Mouse (Mus musculus) hindbrain, embryonic 13.5 days (tissue): ENCODE data around the gene Mtf1. TPM values are rescaled to one million over a fixed set of nuclear protein-coding genes. Genes with fewer than 3 reads are reported as not detected.
A peak's percentile ranks its signal among the peaks of the same experiment; 100 is the strongest.

Source experiments
- ATAC-seq: fragments of 200-750 bp; cut with Nextera tagmentation; 2 replicates; pipeline ENCODE4 v1.8.0; 2017; ENCODE audit warnings: moderate TSS enrichment; ENCODE audit not compliant: low FRiP score
- H3K27ac ChIP-seq: fragments of 300-500 bp; sonication (generic); 2 replicates; pipeline ENCODE4 v1.5.1; 2015; ENCODE audit warnings: inconsistent platforms, mild to moderate bottlenecking, moderate library complexity
- H3K27me3 ChIP-seq: fragments of 300-500 bp; sonication (generic); 2 replicates; pipeline ENCODE4 v1.6.1; 2015; ENCODE audit warnings: mild to moderate bottlenecking, inconsistent platforms
- H3K36me3 ChIP-seq: fragments of 300-500 bp; sonication (generic); 2 replicates; pipeline ENCODE4 v1.6.1; 2015; ENCODE audit warnings: mild to moderate bottlenecking, inconsistent platforms
- H3K4me1 ChIP-seq: fragments of 300-500 bp; sonication (generic); replicated peaks from 2 replicates; pipeline ENCODE4 v1.6.1; 2015; ENCODE audit warnings: inconsistent platforms
- H3K4me2 ChIP-seq: fragments of 300-500 bp; sonication (generic); 2 replicates; pipeline ENCODE4 v1.6.1; 2015; ENCODE audit warnings: inconsistent platforms, mild to moderate bottlenecking, moderate library complexity
- H3K4me3 ChIP-seq: fragments of 300-500 bp; sonication (generic); 2 replicates; pipeline ENCODE4 v1.5.1; 2015; ENCODE audit warnings: mild to moderate bottlenecking, inconsistent platforms
- H3K9ac ChIP-seq: fragments of 300-500 bp; sonication (generic); 2 replicates; pipeline ENCODE4 v1.6.1; 2015; ENCODE audit warnings: mild to moderate bottlenecking, inconsistent platforms
- H3K9me3 ChIP-seq: fragments of 300-500 bp; sonication (generic); 2 replicates; pipeline ENCODE4 v1.6.1; 2016; ENCODE audit warnings: inconsistent platforms
- WGBS: fragments of 180-500 bp; shearing (Covaris S2); methylation state at CpG from one replicate; pipeline ENCODE4 v1.1.7; 2015; 5-methylcytosine and 5-hydroxymethylcytosine counted together
- polyA plus RNA-seq: library from polyadenylated mRNA; unstranded; fragments of >200 nt; fragmentation: Nextera tagmentation; extraction: Ambion mirVana; gene quantifications from 2 replicates; pipeline ENCODE4 v1.2.1, GENCODE M21; 2015

The Mtf1 gene
- polyA plus RNA-seq, 1 experiment from 2014 or later = 13.5 TPM

GRCm38 (mm10) chr4:124843493-124843892, 41.6 kb downstream of the Mtf1 start:
- Histone ChIP-seq H3K4me2 (no peak overlapping the region), H3K9ac (no peak overlapping the region), H3K4me3 (no peak overlapping the region), H3K4me1 (peaks cover 15% of the 10 kb centered on the region), H3K27ac (no peak overlapping the region), H3K27me3 (no peaks in the 10 kb centered on the region), H3K36me3 (peaks cover 55% of the 10 kb centered on the region), H3K9me3 (no peaks in the 10 kb centered on the region)
- ATAC-seq = peak; percentile 40; the same call in 1 of the 2 replicates
- 54% methylated on average over 11 of the region's 11 CpGs for WGBS

GRCm38 (mm10) chr4:124847573-124847972, 45.7 kb downstream of the Mtf1 start:
- peak overlapping the region; percentile 60; the same call in 1 of the 2 replicates for H3K27ac ChIP-seq
- peak overlapping the region; percentile 35; the same call in 1 of the 2 replicates for H3K9ac ChIP-seq
- peaks cover 24% of the 10 kb centered on the region for H3K36me3 ChIP-seq
- H3K9me3 ChIP-seq = no peaks in the 10 kb centered on the region
- ATAC-seq = no peak
- no peak overlapping the region for H3K4me3 ChIP-seq
- 4% methylated on average over 8 of the region's 8 CpGs for WGBS
- no peaks in the 10 kb centered on the region for H3K27me3 ChIP-seq
- H3K4me1 ChIP-seq = peaks cover 40% of the 10 kb centered on the region
- H3K4me2 ChIP-seq = no peak overlapping the region

- peaks cover 24% of the 10 kb centered on the region for H3K36me3 ChIP-seq
- H3K4me2 ChIP-seq = peak overlapping the region; percentile 87
- peak overlapping the region; percentile 99 for H3K4me3 ChIP-seq
- no peaks in the 10 kb centered on the region for H3K9me3 ChIP-seq
- peak overlapping the region; percentile 97 for H3K27ac ChIP-seq
- 2% methylated on average over 24 of the region's 24 CpGs for WGBS
- peak overlapping the region; percentile 92 for H3K9ac ChIP-seq
- peaks cover 47% of the 10 kb centered on the region for H3K4me1 ChIP-seq
- ATAC-seq = peak; percentile 50
- H3K27me3 ChIP-seq = no peaks in the 10 kb centered on the region
Measured at GRCm38 (mm10) chr4:124849631-124850260, 47.8 kb downstream of the Mtf1 start.

- Histone ChIP-seq H3K4me1 (peaks cover 47% of the 10 kb centered on the region), H3K4me3 (peak within 1 kb of the TSS; percentile 99), H3K9me3 (no peaks in the 10 kb centered on the region), H3K4me2 (peak within 1 kb of the TSS; percentile 96), H3K9ac (peak within 1 kb of the TSS; percentile 92), H3K36me3 (peaks cover 24% of the 10 kb centered on the region), H3K27ac (peak within 1 kb of the TSS; percentile 97), H3K27me3 (no peaks in the 10 kb centered on the region)
- ATAC-seq = peak; percentile 94
- 1% methylated on average over 61 of the region's 90 CpGs for WGBS
Measured at GRCm38 (mm10) chr4:124850261-124850913, 48.5 kb downstream of the Mtf1 start, which contains the start of gene Yrdc. Gene Yrdc (plus strand): TSS chr4:124850679.

DNA sequence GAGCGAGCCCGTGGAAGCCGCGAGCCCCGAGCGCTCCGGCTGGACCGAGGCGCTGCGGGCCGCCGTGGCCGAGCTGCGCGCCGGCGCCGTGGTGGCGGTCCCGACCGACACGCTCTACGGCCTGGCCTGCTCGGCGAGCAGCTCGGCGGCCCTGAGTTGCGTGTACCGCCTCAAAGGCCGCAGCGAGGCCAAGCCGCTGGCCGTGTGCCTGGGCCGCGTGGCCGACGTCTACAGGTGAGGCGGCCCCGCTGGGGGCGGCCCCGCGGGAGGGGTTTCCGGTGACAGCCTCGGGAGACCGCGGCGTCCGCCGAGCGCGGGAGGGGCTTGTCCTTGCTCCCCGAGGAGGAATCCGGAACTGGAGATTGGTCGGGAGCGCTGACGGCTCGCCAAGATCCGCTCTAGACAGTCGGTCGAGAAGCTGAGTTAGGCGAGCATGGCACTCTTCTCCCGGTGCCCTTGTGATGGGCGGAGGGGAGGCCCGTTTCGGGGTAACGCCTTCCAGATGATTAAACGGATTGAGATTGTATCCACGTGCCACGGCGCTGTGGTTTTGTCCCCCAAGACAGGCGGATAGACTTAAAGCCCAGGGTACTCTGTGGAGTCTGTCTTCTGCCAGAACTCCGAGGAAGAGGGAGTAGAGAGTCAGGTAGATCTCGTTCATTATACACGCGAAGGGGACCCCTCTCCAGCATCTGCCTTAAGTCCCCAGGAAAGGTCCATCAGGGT, 49.2 kb downstream of the Mtf1 start, which contains the start of gene 1110065P20Rik:
TSS of gene 1110065P20Rik (minus strand) at position 264 of the 726 bp plus-strand sequence.
- no peaks in the 10 kb centered on the region for H3K9me3 ChIP-seq
- under 1% methylated on average over 75 of the region's 75 CpGs for WGBS
- ATAC-seq = peak; percentile 53
- H3K9ac ChIP-seq = peak within 1 kb of the TSS; percentile 92
- peak within 1 kb of the TSS; percentile 96 for H3K4me2 ChIP-seq
- H3K4me1 ChIP-seq = peaks cover 47% of the 10 kb centered on the region
- no peaks in the 10 kb centered on the region for H3K27me3 ChIP-seq
- H3K27ac ChIP-seq = peak within 1 kb of the TSS; percentile 97
- H3K36me3 ChIP-seq = peaks cover 30% of the 10 kb centered on the region
- peak within 1 kb of the TSS; percentile 99 for H3K4me3 ChIP-seq

DNA sequence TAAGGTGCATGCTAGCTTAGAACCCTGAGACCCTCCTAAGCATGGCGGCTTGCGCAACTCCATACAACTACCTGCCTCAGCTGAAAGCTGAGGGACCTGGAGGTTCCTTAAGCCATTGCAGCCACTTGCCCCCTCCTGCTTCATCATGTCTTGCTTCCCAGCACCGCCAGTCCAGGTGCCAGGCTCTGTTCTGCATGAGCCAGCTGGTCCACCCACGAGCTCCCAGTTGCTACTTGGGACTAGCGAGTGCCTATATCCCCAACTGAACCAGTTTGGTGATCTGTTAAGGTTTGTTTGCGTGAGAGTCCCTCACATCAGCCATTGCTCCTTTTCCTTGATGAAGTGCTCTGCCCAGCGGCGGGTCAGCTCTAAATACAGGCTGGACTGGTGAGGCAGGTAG, 54.4 kb downstream of the Mtf1 start:
- H3K4me3 ChIP-seq = no peak overlapping the region
- H3K4me1 ChIP-seq = peaks cover 34% of the 10 kb centered on the region
- no peak overlapping the region for H3K9ac ChIP-seq
- ATAC-seq = no peak
- no peaks in the 10 kb centered on the region for H3K27me3 ChIP-seq
- 97% methylated on average over 8 of the region's 8 CpGs for WGBS
- no peak overlapping the region for H3K27ac ChIP-seq
- H3K36me3 ChIP-seq = peaks cover 60% of the 10 kb centered on the region
- no peak overlapping the region for H3K4me2 ChIP-seq
- no peaks in the 10 kb centered on the region for H3K9me3 ChIP-seq

GRCm38 (mm10) chr4:124858370-124858769, 56.5 kb downstream of the Mtf1 start:
- no peak for ATAC-seq
- Histone ChIP-seq H3K9ac (no peak overlapping the region), H3K4me2 (no peak overlapping the region), H3K27ac (no peak overlapping the region), H3K36me3 (peaks cover 58% of the 10 kb centered on the region), H3K27me3 (no peaks in the 10 kb centered on the region), H3K4me1 (peaks cover 24% of the 10 kb centered on the region), H3K4me3 (no peak overlapping the region), H3K9me3 (no peaks in the 10 kb centered on the region)
- 86% methylated on average over 5 of the region's 5 CpGs for WGBS

- 17% methylated on average over 7 of the region's 7 CpGs for WGBS
- H3K9ac ChIP-seq = peak overlapping the region; percentile 88
- peak overlapping the region; percentile 84 for H3K4me3 ChIP-seq
Measured at GRCm38 (mm10) chr4:124860446-124860845, 58.5 kb downstream of the Mtf1 start.

GRCm38 (mm10) chr4:124861283-124862188, 59.6 kb downstream of the Mtf1 start, which contains the start of gene Maneal:
Gene Maneal (minus strand): TSS chr4:124862171.
- H3K27ac ChIP-seq = peak within 1 kb of the TSS; percentile 89
- no peaks in the 10 kb centered on the region for H3K27me3 ChIP-seq
- peaks cover 29% of the 10 kb centered on the region for H3K36me3 ChIP-seq
- peaks cover 24% of the 10 kb centered on the region for H3K4me1 ChIP-seq
- 2% methylated on average over 74 of the region's 77 CpGs for WGBS
- peak within 1 kb of the TSS; percentile 86 for H3K4me2 ChIP-seq
- peak within 1 kb of the TSS; percentile 88 for H3K9ac ChIP-seq
- peak within 1 kb of the TSS; percentile 84 for H3K4me3 ChIP-seq
- H3K9me3 ChIP-seq = no peaks in the 10 kb centered on the region
- peak; percentile 44 for ATAC-seq

More at GRCm38 (mm10) chr4:124860446-124860845, 58.5 kb downstream of the Mtf1 start:
- Histone ChIP-seq H3K27me3 (no peaks in the 10 kb centered on the region), H3K4me1 (peaks cover 24% of the 10 kb centered on the region), H3K36me3 (peaks cover 40% of the 10 kb centered on the region), H3K4me2 (peak overlapping the region; percentile 86), H3K27ac (no peak overlapping the region), H3K9me3 (no peaks in the 10 kb centered on the region)
- ATAC-seq = no peak

- H3K36me3 ChIP-seq = no peaks in the 10 kb centered on the region
- no peak for ATAC-seq
- no peak overlapping the region for H3K4me2 ChIP-seq
- H3K9me3 ChIP-seq = no peaks in the 10 kb centered on the region
- 83% methylated on average over 1 of the region's 1 CpGs for WGBS
- no peak overlapping the region for H3K4me3 ChIP-seq
- no peak overlapping the region for H3K27ac ChIP-seq
- H3K9ac ChIP-seq = no peak overlapping the region
- no peaks in the 10 kb centered on the region for H3K4me1 ChIP-seq
- H3K27me3 ChIP-seq = no peaks in the 10 kb centered on the region
Measured at GRCm38 (mm10) chr4:124872719-124873118, 70.8 kb downstream of the Mtf1 start.

GRCm38 (mm10) chr4:124880599-124880998, 78.7 kb downstream of the Mtf1 start, which contains the start of gene Epha10:
Gene Epha10 (plus strand): TSS chr4:124880899.
- Histone ChIP-seq H3K4me1 (peaks cover 35% of the 10 kb centered on the region), H3K9ac (peak within 1 kb of the TSS; percentile 73), H3K36me3 (no peaks in the 10 kb centered on the region), H3K4me3 (peak within 1 kb of the TSS; percentile 52), H3K27me3 (peaks cover 56% of the 10 kb centered on the region), H3K9me3 (no peaks in the 10 kb centered on the region), H3K4me2 (peak within 1 kb of the TSS; percentile 66), H3K27ac (peak within 1 kb of the TSS; percentile 82)
- ATAC-seq = 0 out of 2 replicates have a peak, but pooled peaks have one; percentile 1
- WGBS = 5% methylated on average over 11 of the region's 11 CpGs
